Mouse (Mus musculus) gastrocnemius, postnatal 36 days (tissue): ENCODE results near the gene 1700080E11Rik. TPM values are rescaled to one million over a fixed set of nuclear protein-coding genes. Genes with fewer than 3 reads are reported as not detected.
"Not testable (repeated sequence)": the region's sequence is repeated elsewhere in the genome, so short reads cannot be mapped to it uniquely, and the experiment has no call there.

ENCODE experiments used
- DNase-seq, 2 experiments: peaks; one replicate each; pipeline ENCODE4 v3.0.0; 2022
- intact Hi-C: fragments of 180-260 bp; cut with DNase I; formaldehyde crosslinking; loops from one replicate; pipeline ENCODE4 v1.15.1; 2025
- long read RNA-seq, 2 experiments: library from polyadenylated mRNA; stranded (forward); transcript quantifications; one replicate each; pipeline ENCODE4 v2.0.0; 2021
- total RNA-seq, 2 experiments: library from RNA; stranded (reverse); gene quantifications; 2 replicates each; pipeline ENCODE4 v1.2.3; 2021

Gene 1700080E11Rik
- not detected for total RNA-seq
- long read RNA-seq, experiment 1 = 0 reads
- long read RNA-seq, experiment 2 = 0 reads

DNA sequence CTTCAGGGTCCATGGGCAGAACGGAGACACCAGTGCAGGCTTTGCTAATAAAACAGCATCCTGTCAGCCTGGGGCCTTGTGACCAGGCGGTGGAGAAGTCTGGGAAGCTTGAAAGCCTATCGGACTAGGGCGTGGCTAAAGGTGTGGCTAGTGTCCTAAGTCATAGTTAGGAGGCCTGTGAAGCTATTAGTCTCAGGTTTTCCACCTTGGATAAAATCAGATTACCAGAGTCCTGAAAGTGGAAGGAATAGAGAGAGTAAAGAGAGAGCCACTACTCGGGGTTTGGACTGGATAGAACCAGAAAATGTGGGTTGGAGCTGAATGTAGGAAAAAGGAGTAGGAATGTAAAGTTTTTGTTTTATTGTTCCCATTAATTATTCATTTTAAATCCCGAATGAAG is at the start of gene 1700080E11Rik:
Gene 1700080E11Rik, minus strand, starts transcription at position 101 of the 400 bp plus-strand sequence.
- intact Hi-C loops = no loop called here

DNA sequence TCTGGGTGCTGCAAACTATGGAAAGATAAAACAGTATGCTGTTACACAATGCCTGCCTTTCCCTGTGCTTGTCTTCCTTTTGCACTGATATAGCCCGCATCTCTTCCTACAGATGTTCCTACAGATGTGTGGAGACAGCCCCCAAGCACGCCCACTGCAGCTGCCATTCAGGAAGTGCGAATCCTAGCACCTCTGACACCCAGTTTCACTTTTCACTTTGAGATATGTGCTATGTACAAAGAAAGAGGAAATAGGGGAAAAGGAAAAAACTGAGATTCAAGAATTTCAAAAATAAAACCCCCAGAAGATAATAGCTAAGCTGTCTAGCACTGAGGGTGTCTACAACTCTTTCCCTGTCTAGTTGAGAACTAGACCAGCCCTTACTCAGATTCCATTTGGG is 41.8 kb upstream of the 1700080E11Rik start:
- DNase-seq = no peak
- intact Hi-C loops = no loop called here

More for the DNA sequence above, at the start of gene 1700080E11Rik:
- DNase-seq = no peak

DNA sequence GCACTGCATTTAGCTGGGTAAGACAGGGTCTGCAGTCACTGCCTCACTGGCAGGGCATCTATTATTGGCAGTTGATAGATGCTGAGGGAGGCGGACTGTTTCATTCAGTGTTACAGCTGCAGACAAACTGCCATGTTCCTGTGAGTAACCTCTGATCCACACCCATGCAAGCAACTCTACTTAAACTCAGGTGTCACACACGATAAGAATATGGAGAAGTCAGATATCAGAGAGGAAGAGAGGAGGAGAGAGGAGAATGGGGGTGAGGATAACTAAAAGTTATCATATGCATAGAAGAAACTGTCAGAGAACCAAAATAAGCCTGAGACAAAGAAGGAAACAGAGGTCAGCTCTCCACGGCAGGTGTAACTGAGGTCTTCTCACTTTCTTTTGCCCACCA is 37.5 kb upstream of the 1700080E11Rik start:
- no peak for DNase-seq

DNA sequence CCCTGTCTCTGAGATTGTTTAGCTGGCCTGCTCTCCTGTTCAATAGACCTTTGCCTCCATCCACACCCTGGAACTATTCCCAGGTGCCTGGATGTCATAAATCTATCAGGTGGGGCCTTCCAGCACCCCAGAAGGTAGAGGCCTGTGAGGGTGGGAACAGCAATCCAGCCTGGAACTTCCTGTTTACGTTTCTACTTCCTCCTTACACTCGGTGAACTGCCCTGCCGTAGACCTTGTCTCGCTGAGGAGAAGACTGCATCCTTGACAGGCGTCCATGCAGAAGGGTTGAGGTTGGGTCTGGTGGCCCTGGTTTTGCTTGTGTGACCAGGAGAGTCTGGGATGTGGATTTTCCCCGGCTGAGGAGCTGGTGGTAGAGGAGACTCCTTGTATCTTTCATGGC is 5.7 kb downstream of the 1700080E11Rik start:
- no peak for DNase-seq
- intact Hi-C loops = no loop called here

More for the DNA sequence above, 37.5 kb upstream of the 1700080E11Rik start:
- intact Hi-C loops = no loop called here

DNA sequence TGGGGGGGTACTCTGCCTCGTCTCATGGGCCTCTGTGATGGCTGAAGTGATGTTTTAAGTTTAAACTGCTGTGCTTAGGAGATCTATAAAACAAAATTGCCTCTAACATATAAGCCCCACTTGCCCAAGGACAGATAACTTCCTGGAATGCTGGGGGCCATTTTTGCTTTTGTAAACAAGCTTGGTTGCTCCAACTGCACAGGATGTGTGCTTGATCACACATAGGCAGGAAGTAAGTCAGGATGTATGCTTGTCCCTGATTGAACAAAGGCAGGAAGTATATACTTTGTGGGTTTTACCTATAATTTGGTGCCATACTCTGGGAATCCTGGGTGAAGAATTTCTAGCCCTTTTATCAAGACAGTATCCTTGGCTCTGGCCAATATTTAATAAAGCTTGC is 8.5 kb downstream of the 1700080E11Rik start:
- no peak for DNase-seq
- intact Hi-C loops = no loop called here

DNA sequence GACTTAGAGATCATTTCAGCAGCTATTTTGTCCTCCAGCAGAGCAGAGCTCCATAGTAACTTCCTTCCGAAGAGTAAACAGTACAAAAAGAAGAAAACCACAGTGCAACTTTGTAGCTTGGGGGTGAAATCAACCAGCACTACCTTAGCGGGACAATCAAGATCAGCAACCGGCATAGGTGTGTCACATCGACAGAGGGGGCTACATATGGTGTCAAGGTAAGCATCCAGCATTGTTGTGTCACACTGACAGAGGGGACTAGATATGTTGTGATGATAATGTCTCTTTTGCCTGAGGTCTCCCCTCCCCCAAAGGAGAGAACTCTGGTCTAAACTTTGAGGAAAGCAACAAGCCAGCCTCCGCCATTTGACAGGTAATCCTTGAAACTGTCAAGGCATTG is 10.4 kb downstream of the 1700080E11Rik start:
- DNase-seq = no peak
- intact Hi-C loops = no loop called here

DNA sequence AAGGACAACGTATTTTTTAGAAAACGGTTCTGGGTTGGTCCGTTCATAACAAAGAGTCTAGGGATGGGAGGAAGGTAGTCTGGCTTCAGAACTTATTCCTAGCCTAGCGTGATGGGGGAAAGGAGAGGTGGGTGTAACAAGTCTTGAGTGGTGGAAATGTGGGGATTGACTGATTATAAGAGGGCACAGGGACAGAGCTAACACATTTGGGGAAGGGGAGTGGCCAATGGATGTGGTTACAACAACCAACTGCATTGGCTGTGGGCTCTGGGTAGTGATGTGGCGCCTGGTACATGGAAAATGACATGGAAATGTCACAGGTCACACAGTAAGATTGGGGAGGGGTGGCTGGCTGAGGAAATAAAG is 12.9 kb downstream of the 1700080E11Rik start:
- intact Hi-C loops = no loop called here
- no peak for DNase-seq

DNA sequence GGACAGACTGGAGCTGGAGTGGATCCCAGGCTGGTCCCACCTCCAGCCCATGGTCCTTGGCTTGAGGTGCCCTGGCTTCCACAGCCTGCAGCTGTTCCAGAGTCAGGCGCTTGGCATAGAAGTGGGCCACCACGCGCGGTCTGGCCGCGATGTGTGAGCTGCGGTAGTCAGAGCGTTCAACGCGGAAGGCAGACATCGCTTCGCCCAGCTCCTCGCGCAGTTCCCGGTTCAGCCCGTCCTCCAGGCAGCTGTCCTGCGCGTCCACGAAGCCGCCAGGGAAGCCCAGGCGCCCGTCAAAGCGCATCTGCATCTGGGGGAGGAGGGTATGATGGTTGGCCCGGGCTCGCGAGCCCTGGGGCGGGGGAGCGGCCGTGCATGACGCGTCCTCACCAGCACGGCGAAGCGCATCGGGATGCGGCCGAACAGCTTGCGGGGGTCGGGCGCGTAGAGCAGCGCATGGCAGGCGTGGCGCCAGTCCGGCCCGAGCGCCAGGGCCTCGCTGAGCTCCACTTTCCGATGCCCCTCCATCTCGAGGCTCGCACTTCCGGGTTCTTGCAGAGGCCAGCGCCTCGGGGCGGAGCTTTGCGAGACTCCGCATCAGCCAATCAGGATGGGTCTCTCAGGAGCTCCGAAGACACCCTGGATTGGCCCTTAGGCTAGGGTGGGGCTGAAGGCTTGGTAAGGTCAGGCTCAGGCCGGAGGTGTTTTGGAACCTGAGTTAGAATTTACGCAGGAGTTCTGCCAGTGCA is 13.5 kb downstream of the 1700080E11Rik start, which contains the start of gene Nudt16:
Gene Nudt16, minus strand, starts transcription at position 572 of the 749 bp plus-strand sequence.
- intact Hi-C loops = no loop called here
- DNase-seq = peak; percentile 83 to 87

DNA sequence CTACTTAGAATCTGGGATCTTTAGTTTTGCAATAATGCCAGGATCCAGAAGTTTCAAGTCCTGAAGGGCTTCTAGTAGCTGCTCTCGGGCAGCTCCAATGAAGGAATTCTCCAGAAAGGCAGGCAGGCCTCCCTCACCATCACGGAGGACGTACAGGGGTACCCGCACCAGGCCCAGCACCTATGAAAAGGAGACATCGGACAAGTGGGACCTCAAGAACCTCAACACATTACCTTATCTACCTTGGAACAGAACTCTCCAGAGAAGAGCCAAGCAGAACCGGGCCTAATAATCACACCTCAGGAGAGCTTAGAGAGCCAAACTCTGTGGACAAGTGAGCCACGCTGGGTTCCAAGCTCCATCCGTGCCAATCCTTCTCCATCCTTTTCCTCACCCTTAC is 14.6 kb downstream of the 1700080E11Rik start:
- DNase-seq = no peak
- intact Hi-C loops = no loop called here

DNA sequence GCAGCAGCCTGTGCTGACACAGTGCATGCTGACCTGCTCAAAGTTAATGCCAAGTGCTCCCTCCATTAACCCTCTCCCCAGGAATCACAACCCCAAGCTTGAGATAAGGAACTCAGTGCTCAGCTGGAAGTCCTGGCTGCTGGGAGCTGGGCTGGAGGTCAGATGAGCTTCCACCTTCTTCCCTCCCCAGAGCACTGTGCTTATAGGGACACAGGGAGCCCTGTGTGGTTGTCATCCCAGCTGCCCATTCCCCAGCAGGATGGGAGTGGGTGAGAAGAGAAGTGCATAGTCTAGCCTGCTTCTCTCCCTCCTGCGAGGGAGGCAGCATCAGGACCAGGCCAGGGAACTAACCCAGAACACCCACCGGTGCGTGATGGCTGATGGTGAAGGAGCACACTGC is 19.7 kb downstream of the 1700080E11Rik start:
- intact Hi-C loops = loop anchor here (5.0 kb wide), 1 partner anchor 73 kb away; the partner anchor contains the start of gene Mrpl3
- not testable (repeated sequence) for DNase-seq

DNA sequence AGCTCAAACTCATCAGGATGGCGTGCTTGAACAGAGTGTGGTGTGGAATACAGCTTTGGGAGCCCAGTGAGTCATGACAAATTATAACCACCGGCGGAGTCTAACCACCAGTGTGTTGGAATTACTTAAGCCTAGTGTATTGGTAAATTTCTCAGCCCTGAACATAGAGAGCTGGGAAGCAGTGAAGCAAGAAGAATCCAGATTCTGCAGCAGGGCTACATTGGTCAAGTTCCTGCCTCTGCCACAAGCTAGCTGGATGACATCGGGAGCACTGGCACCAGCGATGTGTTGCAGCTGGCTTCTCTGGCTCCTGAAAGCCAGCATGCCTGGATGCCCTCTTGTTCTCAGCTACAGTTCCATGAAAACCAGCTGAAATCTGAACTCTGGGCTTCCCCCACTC is 41.0 kb downstream of the 1700080E11Rik start:
- no peak for DNase-seq
- intact Hi-C loops = no loop called here

DNA sequence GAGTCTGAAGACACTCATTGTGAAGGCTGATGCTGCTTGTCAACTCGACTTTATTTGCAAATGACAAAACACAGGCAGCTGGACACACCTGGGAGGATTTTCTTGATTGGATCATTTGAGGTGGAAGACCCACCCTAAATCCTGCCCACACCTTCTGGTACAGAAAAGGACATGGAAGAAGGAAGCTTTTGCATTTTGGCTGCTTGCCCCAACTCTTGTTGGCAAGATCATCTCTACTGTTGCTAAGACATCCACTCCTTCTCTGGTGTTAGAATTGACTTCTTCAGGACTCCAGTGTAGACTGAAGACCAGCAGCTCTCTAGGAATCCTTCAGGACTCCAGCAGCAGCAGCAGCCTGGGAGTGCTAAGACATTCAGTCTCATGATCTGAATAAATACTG is 43.0 kb downstream of the 1700080E11Rik start:
- intact Hi-C loops = no loop called here
- DNase-seq = no peak

DNA sequence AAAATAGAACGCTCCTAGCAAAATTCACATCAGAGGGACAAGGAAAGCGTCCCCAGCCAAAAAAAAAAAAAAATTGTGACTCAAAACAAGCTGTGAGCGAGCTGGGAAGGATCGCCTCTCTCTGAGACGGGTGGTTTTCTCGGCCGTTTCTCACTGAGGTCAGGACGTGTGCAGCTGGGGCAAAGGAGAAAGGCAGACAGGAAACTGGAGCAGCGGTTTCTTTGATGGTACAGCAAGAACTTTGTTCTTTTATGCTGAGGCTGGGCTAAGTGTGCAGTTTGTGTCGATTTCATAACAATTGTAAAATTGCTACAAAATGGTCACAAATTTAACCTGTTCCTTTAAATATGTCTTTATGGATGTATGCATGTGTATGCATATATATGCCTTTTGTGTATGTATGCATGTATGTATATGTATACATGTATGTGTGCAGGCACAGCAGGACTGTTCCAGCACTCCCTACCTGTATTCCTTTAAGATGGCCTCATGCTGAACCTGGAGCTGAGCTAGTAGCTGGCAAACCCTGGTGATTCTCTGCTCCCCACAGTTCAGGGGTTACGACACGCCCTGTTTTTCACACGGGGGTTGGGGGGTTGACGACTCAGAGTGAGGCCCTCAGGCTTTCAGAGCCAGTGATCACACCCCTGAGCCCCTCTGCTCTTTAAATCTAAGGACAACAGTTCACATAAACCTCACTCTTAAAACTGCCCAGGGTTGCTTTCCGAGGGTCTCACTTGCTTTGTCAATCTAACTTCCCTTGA is 43.9 kb downstream of the 1700080E11Rik start:
- no peak for DNase-seq
- intact Hi-C loops = no loop called here

Other genes starting within 250 kb of the 1700080E11Rik start
- gene Mrpl3, start 91.9 kb downstream of the 1700080E11Rik start, total RNA-seq = 10 to 100 TPM; 73.3 to 78.2 TPM
- gene Nudt16, start 13.3 kb downstream of the 1700080E11Rik start, total RNA-seq = 1 to 10 TPM; 4.5 to 4.9 TPM